Mouse (Mus musculus) erythroblast, embryonic 14.5 days (primary cell): ENCODE data around the gene Tmc5.

Experiments
- GATA1 ChIP-seq: IDR thresholded peaks from 2 replicates; pipeline ENCODE4 v1.6.1; 2012; ENCODE audit warnings: low read length, inconsistent platforms, mixed read lengths
- TAL1 ChIP-seq: IDR thresholded peaks from 3 replicates; pipeline ENCODE4 v1.6.1; 2012; ENCODE audit warnings: low read length, inconsistent platforms, mixed read lengths

DNA sequence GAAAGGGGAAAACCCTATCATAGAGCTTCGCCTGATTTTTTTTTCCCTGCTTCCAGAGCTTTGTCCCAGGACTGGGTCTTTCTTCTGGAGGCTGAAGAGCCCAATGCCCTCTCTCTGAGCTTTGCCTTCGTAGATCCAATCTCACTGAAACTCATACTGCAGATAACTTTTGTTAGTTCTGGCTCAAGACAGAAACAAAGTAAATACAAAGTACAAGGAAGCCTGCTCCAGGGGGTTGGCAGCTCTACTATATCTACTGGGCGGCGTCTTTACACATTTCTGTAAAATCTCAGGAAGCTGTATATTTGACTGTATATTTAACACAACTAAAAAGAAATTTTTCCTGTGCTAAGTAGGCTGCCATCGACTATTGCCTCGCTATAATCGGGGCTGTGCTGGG, 13.3 kb upstream of the Tmc5 start:
- TF ChIP-seq GATA1, result no peak
- TF ChIP-seq TAL1, result no peak
